Mouse (Mus musculus): ENCODE results near the gene Atf6.

- TF ChIP-seq POLR2A (IDR thresholded peaks at IDR 0.05; ENCODE audit: borderline replicate concordance, low read depth, low read length) (no peak), CTCF (IDR thresholded peaks at IDR 0.05; ENCODE audit: low read depth, low read length) (no peak)
Measured at GRCm38 (mm10) chr1:170868107-170868904, 735 bp upstream of the Atf6 start.
